Mouse (Mus musculus): ENCODE measurements around the gene Sgsm2.

The Sgsm2 gene

GRCm38 (mm10) chr11:74841366-74841765 lies 55.5 kb downstream of the Sgsm2 start:
- no peak for DNase-seq (ENCODE audit: low read depth, low spot score)

- no peak for DNase-seq (ENCODE audit: low read depth, low spot score)
Observed at GRCm38 (mm10) chr11:74840739-74841138, 56.1 kb downstream of the Sgsm2 start.

GRCm38 (mm10) chr11:74839860-74840715 lies 56.8 kb downstream of the Sgsm2 start:
- DNase-seq (ENCODE audit: low read depth, low spot score): no peak

- DNase-seq (ENCODE audit: low read depth, low spot score): no peak
Observed at GRCm38 (mm10) chr11:74838971-74839370, 57.9 kb downstream of the Sgsm2 start.

GRCm38 (mm10) chr11:74838441-74838840 lies 58.4 kb downstream of the Sgsm2 start:
- DNase-seq (ENCODE audit: low read depth, low spot score): peak; percentile 83

- DNase-seq (ENCODE audit: low read depth, low spot score): peak; percentile 81
Observed at GRCm38 (mm10) chr11:74837694-74838431, 59.0 kb downstream of the Sgsm2 start.

GRCm38 (mm10) chr11:74837056-74837693 lies 59.7 kb downstream of the Sgsm2 start:
- DNase-seq (ENCODE audit: low read depth, low spot score): no peak

GRCm38 (mm10) chr11:74836225-74837055 lies 60.4 kb downstream of the Sgsm2 start:
- DNase-seq (ENCODE audit: low read depth, low spot score): no peak

- DNase-seq (ENCODE audit: low read depth, low spot score): no peak
Observed at GRCm38 (mm10) chr11:74835593-74836224, 61.2 kb downstream of the Sgsm2 start.

- no peak for DNase-seq (ENCODE audit: low read depth, low spot score)
Observed at GRCm38 (mm10) chr11:74834650-74835277, 62.1 kb downstream of the Sgsm2 start.

GRCm38 (mm10) chr11:74834359-74834638 lies 62.6 kb downstream of the Sgsm2 start:
- no peak for DNase-seq (ENCODE audit: low read depth, low spot score)

- no peak for DNase-seq (ENCODE audit: low read depth, low spot score)
Observed at GRCm38 (mm10) chr11:74833536-74834358, 63.1 kb downstream of the Sgsm2 start.

GRCm38 (mm10) chr11:74832503-74833143 lies 64.2 kb downstream of the Sgsm2 start:
- no peak for DNase-seq (ENCODE audit: low read depth, low spot score)

GRCm38 (mm10) chr11:74831606-74832451 lies 65.0 kb downstream of the Sgsm2 start:
- peak; percentile 96 for DNase-seq (ENCODE audit: low read depth, low spot score)

GRCm38 (mm10) chr11:74831191-74831605 lies 65.7 kb downstream of the Sgsm2 start:
- no peak for DNase-seq (ENCODE audit: low read depth, low spot score)

GRCm38 (mm10) chr11:74830256-74831161 lies 66.4 kb downstream of the Sgsm2 start, which contains the start of gene Mnt:
Mnt (plus strand) TSS chr11:74830920.
- peak; percentile 98 for DNase-seq (ENCODE audit: low read depth, low spot score)

GRCm38 (mm10) chr11:74829812-74830211 lies 67.0 kb downstream of the Sgsm2 start:
- DNase-seq (ENCODE audit: low read depth, low spot score): no peak

All from retina, postnatal 7 days (tissue).